16 mouse cellular contexts compared by ENCODE assay signal in the genomic region with DNA sequence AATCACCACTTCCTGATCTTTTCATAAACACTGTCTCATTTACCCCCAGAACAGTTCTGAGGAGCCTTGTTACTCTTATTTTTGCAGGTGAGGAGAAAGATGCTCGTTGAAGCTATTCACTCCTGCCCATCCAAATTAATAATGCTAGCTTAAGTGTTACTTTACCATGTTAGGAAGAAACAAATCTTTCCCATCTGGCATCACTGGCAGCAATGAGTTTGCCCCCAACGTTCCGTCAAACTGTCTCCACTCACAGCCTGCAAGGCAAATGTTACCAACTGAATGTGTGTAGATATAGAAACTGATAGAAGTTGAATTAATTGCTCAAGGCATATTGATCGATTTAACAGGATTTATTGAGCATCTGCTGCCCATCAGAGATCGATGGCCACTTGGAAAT.
A peak's percentile ranks its signal among the peaks of the same experiment; 100 is the strongest.
DNase-seq lines count a peak whose midpoint lies in the region; TF ChIP-seq lines count a peak whose summit lies in the region.
"Had no signal": no experiment of that assay in that cellular context is flagged by ENCODE, and none has a peak within 500 bp of the region (broad histone marks: within the 10 kb centered on the region; RNA-seq: fewer than 3 reads in every experiment).

No protein-coding gene starts in this region.

- no peak overlapping the region for H3K4me3 ChIP-seq in layer of hippocampus, adult 2 months

- DNase-seq in layer of hippocampus, adult 18-20 months (ENCODE audit: low spot score in 2 of 2): peak; percentile 22 to 70
- DNase-seq in layer of hippocampus, postnatal 25 days (ENCODE audit: extremely low spot score in 1 of 2, low spot score in 1 of 2): no peak
- peak; percentile 30 to 37 for DNase-seq in layer of hippocampus, adult 2 months (ENCODE audit: low spot score in 2 of 2)
- no peak for DNase-seq in layer of hippocampus, postnatal 36 days
- peak; percentile 45 for DNase-seq in layer of hippocampus, adult 9-11 months
- DNase-seq in layer of hippocampus, adult 8-10 months (ENCODE audit: low spot score in 2 of 2): no peak
- DNase-seq: adrenal gland, adult 2 months; adrenal gland, adult 8-10 months; adrenal gland, postnatal 10 days; adrenal gland, postnatal 14 days; adrenal gland, postnatal 25 days; adrenal gland, postnatal 36 days; B cell, adult 2 months; cerebellum, adult 11 months; cerebellum, adult 11-12 months; cerebellum, adult 18-20 months had no signal

- H3K27ac ChIP-seq in layer of hippocampus, adult 2 months: peak overlapping the region; percentile 16; the same call in 1 of the 2 replicates

- TF ChIP-seq CTCF in layer of hippocampus, adult 2 months (conservative IDR thresholded peaks at IDR 0.05): no peak

Comparison
In these comparisons a context has a peak if more than half of its experiments do, and no peak if none do; other contexts are left out.
1. DNase-seq: peak in layer of hippocampus, adult 18-20 months (2 of 2), layer of hippocampus, adult 2 months (2 of 2) and layer of hippocampus, adult 9-11 months (single experiment); none in layer of hippocampus, postnatal 25 days (0 of 2), layer of hippocampus, postnatal 36 days (0 of 2) and layer of hippocampus, adult 8-10 months (0 of 2).